Mouse (Mus musculus): ENCODE results near the gene Ctsj. TPM values are rescaled to one million over a fixed set of nuclear protein-coding genes. Genes with fewer than 3 reads are reported as not detected.
"Not testable (repeated sequence)": the region's sequence is repeated elsewhere in the genome, so short reads cannot be mapped to it uniquely, and the experiment has no call there.

Ctsj gene
- polyA plus RNA-seq (2016; fragmentation: Nextera tagmentation; extraction: Ambion mirVana): 0.23 TPM in 1 of 2 replicates, not detected in the other

DNA sequence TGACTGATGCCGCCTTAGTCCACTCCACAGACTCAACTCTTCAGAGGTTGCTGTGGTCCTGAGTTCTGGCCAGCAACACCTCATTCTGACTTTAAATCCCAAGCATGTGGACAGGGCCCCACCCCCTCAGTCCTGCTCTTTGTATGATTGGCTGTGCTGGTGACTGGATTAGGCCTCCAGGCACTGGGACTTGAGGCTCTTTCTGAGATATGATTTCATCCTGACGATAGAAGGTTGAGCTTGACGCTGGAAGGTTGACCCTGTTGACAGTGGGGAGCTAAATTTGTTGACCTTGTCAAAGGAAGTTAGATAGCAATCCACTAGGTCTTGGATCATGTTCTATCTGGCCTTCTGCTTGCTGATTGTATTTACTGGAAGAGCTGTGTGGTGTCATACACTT is at the start of gene Ctsj:
Ctsj (minus strand) TSS at position 101 of the 400 bp plus-strand sequence.
- Histone ChIP-seq H3K9me3 (replicated peaks) (no peaks in the 10 kb centered on the region), H3K36me3 (no peaks in the 10 kb centered on the region), H3K27ac (no peak within 1 kb of the TSS), H3K4me3 (no peak within 1 kb of the TSS), H3K27me3 (replicated peaks) (no peaks in the 10 kb centered on the region), H3K4me2 (no peak within 1 kb of the TSS), H3K9ac (no peak within 1 kb of the TSS), H3K4me1 (no peaks in the 10 kb centered on the region)
- 48% methylated on average over 3 of the region's 3 CpGs for WGBS (ENCODE audit: insufficient replicate concordance)
- no peak for ATAC-seq

DNA sequence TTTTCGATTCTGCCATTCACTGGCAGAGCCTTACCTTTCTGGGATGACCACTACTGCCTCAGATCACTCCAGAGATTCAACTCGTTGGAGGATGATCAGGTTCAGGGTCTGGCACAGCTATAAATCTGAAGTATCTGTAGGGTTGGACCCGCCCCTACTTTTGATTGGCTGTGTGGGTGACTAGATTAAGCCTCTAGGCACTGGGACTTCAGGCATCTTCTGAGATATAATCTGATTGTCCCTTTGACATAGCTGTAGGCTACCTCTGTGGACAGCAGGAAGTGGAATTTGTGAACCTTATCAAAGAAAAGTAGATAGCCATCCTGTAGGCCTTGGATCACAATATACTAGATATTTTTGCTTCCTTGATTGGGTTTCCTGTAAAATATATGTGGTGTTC is 34.8 kb upstream of the Ctsj start, which contains the start of gene Ctsq:
Ctsq (minus strand) TSS at position 101 of the 400 bp plus-strand sequence.
- no peaks in the 10 kb centered on the region for H3K36me3 ChIP-seq
- no peaks in the 10 kb centered on the region for H3K27me3 ChIP-seq (replicated peaks)
- H3K4me2 ChIP-seq: no peak within 1 kb of the TSS
- H3K9me3 ChIP-seq (replicated peaks): 0 out of 2 replicates have a peak, but pooled peaks cover 3% of the 10 kb centered on the region
- H3K4me3 ChIP-seq: no peak within 1 kb of the TSS
- no peak for ATAC-seq
- H3K27ac ChIP-seq: no peak within 1 kb of the TSS
- H3K4me1 ChIP-seq: no peaks in the 10 kb centered on the region
- 26% methylated on average over 3 of the region's 3 CpGs for WGBS (ENCODE audit: insufficient replicate concordance)
- no peak within 1 kb of the TSS for H3K9ac ChIP-seq

GRCm38 (mm10) chr13:61022785-61023184 is 17.0 kb upstream of the Ctsj start:
- WGBS (ENCODE audit: insufficient replicate concordance): 44% methylated on average over 3 of the region's 3 CpGs
- no peak overlapping the region for H3K9ac ChIP-seq
- no peak overlapping the region for H3K27ac ChIP-seq
- no peak overlapping the region for H3K4me3 ChIP-seq
- no peaks in the 10 kb centered on the region for H3K4me1 ChIP-seq
- no peaks in the 10 kb centered on the region for H3K9me3 ChIP-seq (replicated peaks)
- H3K4me2 ChIP-seq: no peak overlapping the region
- ATAC-seq: no peak
- H3K36me3 ChIP-seq: no peaks in the 10 kb centered on the region
- no peaks in the 10 kb centered on the region for H3K27me3 ChIP-seq (replicated peaks)

GRCm38 (mm10) chr13:61021844-61022243 is 16.1 kb upstream of the Ctsj start:
- Histone ChIP-seq H3K4me3 (no peak overlapping the region), H3K9me3 (replicated peaks) (no peaks in the 10 kb centered on the region), H3K4me2 (no peak overlapping the region), H3K4me1 (no peaks in the 10 kb centered on the region), H3K36me3 (no peaks in the 10 kb centered on the region), H3K27ac (no peak overlapping the region), H3K9ac (no peak overlapping the region), H3K27me3 (replicated peaks) (no peaks in the 10 kb centered on the region)
- WGBS (ENCODE audit: insufficient replicate concordance): 77% methylated on average over 6 of the region's 6 CpGs
- ATAC-seq: no peak

GRCm38 (mm10) chr13:61010171-61010570 is 4.4 kb upstream of the Ctsj start:
- no peaks in the 10 kb centered on the region for H3K36me3 ChIP-seq
- ATAC-seq: no peak
- no peak overlapping the region for H3K4me2 ChIP-seq
- 38% methylated on average over 4 of the region's 4 CpGs for WGBS (ENCODE audit: insufficient replicate concordance)
- no peaks in the 10 kb centered on the region for H3K9me3 ChIP-seq (replicated peaks)
- H3K9ac ChIP-seq: no peak overlapping the region
- no peak overlapping the region for H3K27ac ChIP-seq
- no peaks in the 10 kb centered on the region for H3K4me1 ChIP-seq
- H3K4me3 ChIP-seq: no peak overlapping the region
- H3K27me3 ChIP-seq (replicated peaks): no peaks in the 10 kb centered on the region

DNA sequence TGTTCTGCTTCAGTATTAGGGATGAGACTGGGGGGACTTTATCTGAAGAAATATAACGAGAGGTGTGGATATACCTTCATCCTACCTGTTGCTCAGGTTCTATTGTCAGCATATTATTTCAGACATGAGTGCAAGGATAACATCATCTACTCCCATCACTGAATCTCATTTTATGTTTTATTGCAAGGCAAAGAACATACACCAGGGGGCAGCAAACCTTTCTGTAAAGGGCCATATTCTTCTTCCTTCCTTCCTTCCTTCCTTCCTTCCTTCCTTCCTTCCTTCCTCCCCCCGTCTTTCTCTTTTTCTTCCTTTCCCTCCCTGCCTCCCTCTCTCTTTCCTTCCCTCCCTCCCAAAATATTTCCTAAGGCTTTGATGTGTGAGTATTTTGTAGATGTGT is 8.2 kb downstream of the Ctsj start:
- Histone ChIP-seq H3K9me3 (replicated peaks) (peaks cover 5% of the 10 kb centered on the region; the same call in 1 of the 2 replicates), H3K36me3 (no peaks in the 10 kb centered on the region), H3K27me3 (replicated peaks) (no peaks in the 10 kb centered on the region), H3K4me3 (no peak overlapping the region), H3K4me1 (no peaks in the 10 kb centered on the region), H3K4me2 (no peak overlapping the region), H3K9ac (no peak overlapping the region), H3K27ac (no peak overlapping the region)
- 28% methylated on average over 2 of the region's 2 CpGs for WGBS (ENCODE audit: insufficient replicate concordance)
- ATAC-seq: no peak

DNA sequence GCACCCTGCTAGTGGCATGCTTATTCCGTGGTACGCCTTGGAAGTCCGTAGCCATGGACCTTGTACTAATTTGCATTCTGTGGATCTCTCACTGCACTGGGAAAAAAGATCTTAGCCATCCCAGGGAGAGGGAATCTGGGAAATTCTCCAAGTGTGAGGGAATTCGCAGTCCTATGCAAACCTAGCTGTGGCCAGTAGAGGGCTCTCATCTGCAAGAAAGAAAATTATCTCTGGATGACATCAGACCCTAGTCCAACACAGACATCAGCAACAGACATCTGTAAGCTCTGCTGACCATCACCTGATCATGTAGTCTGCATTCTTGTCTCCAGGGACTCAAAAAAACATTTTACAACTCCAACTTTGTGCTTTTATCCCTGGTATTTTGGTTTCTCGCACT is 18.8 kb downstream of the Ctsj start:
- not testable (repeated sequence) for H3K27ac ChIP-seq; H3K4me3 ChIP-seq; H3K4me2 ChIP-seq; ATAC-seq; H3K36me3 ChIP-seq; H3K27me3 ChIP-seq (replicated peaks); H3K9ac ChIP-seq; H3K9me3 ChIP-seq (replicated peaks); H3K4me1 ChIP-seq
- WGBS (ENCODE audit: insufficient replicate concordance): 62% methylated on average over 5 of the region's 5 CpGs

- WGBS (ENCODE audit: insufficient replicate concordance): 63% methylated on average over 4 of the region's 4 CpGs
- not testable (repeated sequence) for ATAC-seq
Observed at GRCm38 (mm10) chr13:60972319-60972718, 33.4 kb downstream of the Ctsj start.

DNA sequence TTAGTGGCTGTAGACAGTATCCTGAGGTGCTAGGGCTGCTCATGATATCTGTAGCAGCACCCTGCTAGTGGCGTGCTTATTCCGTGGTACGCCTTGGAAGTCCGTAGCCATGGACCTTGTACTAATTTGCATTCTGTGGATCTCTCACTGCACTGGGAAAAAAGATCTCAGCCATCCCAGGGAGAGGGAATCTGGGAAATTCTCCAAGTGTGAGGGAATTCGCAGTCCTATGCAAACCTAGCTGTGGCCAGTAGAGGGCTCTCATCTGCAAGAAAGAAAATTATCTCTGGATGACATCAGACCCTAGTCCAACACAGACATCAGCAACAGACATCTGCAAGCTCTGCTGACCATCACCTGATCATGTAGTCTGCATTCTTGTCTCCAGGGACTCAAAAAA is 41.8 kb downstream of the Ctsj start:
- not testable (repeated sequence) for H3K27me3 ChIP-seq (replicated peaks); H3K36me3 ChIP-seq; H3K9ac ChIP-seq; H3K4me3 ChIP-seq; H3K4me1 ChIP-seq; H3K4me2 ChIP-seq; H3K27ac ChIP-seq; ATAC-seq; H3K9me3 ChIP-seq (replicated peaks)
- 35% methylated on average over 5 of the region's 5 CpGs for WGBS (ENCODE audit: insufficient replicate concordance)

More at GRCm38 (mm10) chr13:60972319-60972718, 33.4 kb downstream of the Ctsj start:
- not testable (repeated sequence) for H3K9me3 ChIP-seq (replicated peaks); H3K9ac ChIP-seq; H3K4me1 ChIP-seq; H3K4me2 ChIP-seq; H3K4me3 ChIP-seq; H3K27me3 ChIP-seq (replicated peaks); H3K36me3 ChIP-seq; H3K27ac ChIP-seq

DNA sequence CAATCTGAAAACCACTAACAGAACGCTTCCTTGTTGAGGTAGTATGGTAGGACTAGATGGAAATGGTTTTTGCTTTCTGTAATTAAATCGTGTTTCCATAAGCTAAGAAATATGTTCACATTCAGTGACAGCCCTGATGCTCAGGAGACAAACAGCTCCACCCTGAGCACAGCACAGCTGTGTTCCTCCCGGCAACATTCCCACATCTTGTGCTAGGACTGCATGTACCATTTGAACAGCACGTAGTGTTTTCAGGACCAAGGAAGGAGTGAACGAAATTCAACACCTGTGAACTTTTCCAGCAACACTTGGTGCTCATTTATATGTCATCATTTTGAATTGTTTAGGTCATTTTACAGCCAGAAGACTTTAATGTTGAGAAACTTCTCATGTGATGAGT is 44.1 kb downstream of the Ctsj start:
- no peak for ATAC-seq
- no peaks in the 10 kb centered on the region for H3K4me1 ChIP-seq
- no peak overlapping the region for H3K27ac ChIP-seq
- no peak overlapping the region for H3K9ac ChIP-seq
- H3K4me3 ChIP-seq: no peak overlapping the region
- 51% methylated on average over 5 of the region's 5 CpGs for WGBS (ENCODE audit: insufficient replicate concordance)
- no peaks in the 10 kb centered on the region for H3K9me3 ChIP-seq (replicated peaks)
- no peaks in the 10 kb centered on the region for H3K36me3 ChIP-seq
- H3K4me2 ChIP-seq: no peak overlapping the region
- no peaks in the 10 kb centered on the region for H3K27me3 ChIP-seq (replicated peaks)

Other genes starting within 250 kb of the Ctsj start
- gene BC051665, start 219.6 kb downstream of the Ctsj start, polyA plus RNA-seq (2016; fragmentation: Nextera tagmentation; extraction: Ambion mirVana): not detected in 2 replicates
- gene Ctsll3, start 203.1 kb downstream of the Ctsj start, polyA plus RNA-seq (2016; fragmentation: Nextera tagmentation; extraction: Ambion mirVana): not detected in 2 replicates
- gene 4930486L24Rik, start 141.5 kb downstream of the Ctsj start, polyA plus RNA-seq (2016; fragmentation: Nextera tagmentation; extraction: Ambion mirVana): not detected in 2 replicates
- gene Gm49392, start 109.1 kb downstream of the Ctsj start, polyA plus RNA-seq (2016; fragmentation: Nextera tagmentation; extraction: Ambion mirVana): 0.11 and 0.45 TPM in 2 replicates
- 7.2 and 9.1 TPM in 2 replicates for gene Ctla2b, start 108.5 kb downstream of the Ctsj start, polyA plus RNA-seq (2016; fragmentation: Nextera tagmentation; extraction: Ambion mirVana)
- not detected in 2 replicates for gene Tpbpb, start 101.1 kb downstream of the Ctsj start, polyA plus RNA-seq (2016; fragmentation: Nextera tagmentation; extraction: Ambion mirVana)
- gene Gm49393, start 70.4 kb downstream of the Ctsj start, polyA plus RNA-seq (2016; fragmentation: Nextera tagmentation; extraction: Ambion mirVana): 0.32 TPM in 1 of 2 replicates, not detected in the other
- gene Gm49391, start 69.4 kb downstream of the Ctsj start, polyA plus RNA-seq (2016; fragmentation: Nextera tagmentation; extraction: Ambion mirVana): 1.2 and 3.7 TPM in 2 replicates
- 50.5 and 53.0 TPM in 2 replicates for gene Ctla2a, start 69.3 kb downstream of the Ctsj start, polyA plus RNA-seq (2016; fragmentation: Nextera tagmentation; extraction: Ambion mirVana)
- not detected in 2 replicates for gene Tpbpa, start 64.0 kb downstream of the Ctsj start, polyA plus RNA-seq (2016; fragmentation: Nextera tagmentation; extraction: Ambion mirVana)
- gene Ctsq, start 34.7 kb upstream of the Ctsj start, polyA plus RNA-seq (2016; fragmentation: Nextera tagmentation; extraction: Ambion mirVana): not detected in 2 replicates
- not detected in 2 replicates for gene Ctsr, start 158.3 kb upstream of the Ctsj start, polyA plus RNA-seq (2016; fragmentation: Nextera tagmentation; extraction: Ambion mirVana)
- not detected in 2 replicates for gene Cts6, start 197.5 kb upstream of the Ctsj start, polyA plus RNA-seq (2016; fragmentation: Nextera tagmentation; extraction: Ambion mirVana)
- gene Cts8, start 249.4 kb upstream of the Ctsj start, polyA plus RNA-seq (2016; fragmentation: Nextera tagmentation; extraction: Ambion mirVana): not detected in 2 replicates

All from liver, embryonic 12.5 days (tissue).